Mouse (Mus musculus) heart, adult 2 months (tissue): ENCODE measurements at regions not wholly inside any gene's neighbourhood (a gene's known extent, or its start where the extent isn't known, plus 50 kb on each side); places are given as distances from the start of the nearest gene placed in this dataset.

ENCODE experiments used
- CTCF ChIP-seq: fragments of 200-600 bp; IDR thresholded peaks from 2 replicates; pipeline ENCODE4 v1.8.1; 2022; ENCODE audit warnings: antibody characterized with exemption, mild to moderate bottlenecking, moderate library complexity
- EP300 ChIP-seq: fragments of 200-500 bp; IDR thresholded peaks from 2 replicates; pipeline ENCODE4 v1.6.1; 2011; ENCODE audit warnings: low read depth, low read length, control low read depth; ENCODE audit not compliant: insufficient read depth
- POLR2A ChIP-seq: fragments of 200-500 bp; IDR thresholded peaks from 2 replicates; pipeline ENCODE4 v1.6.1; 2011; ENCODE audit warnings: mild to moderate bottlenecking, low read depth, low read length, control low read depth; ENCODE audit not compliant: insufficient read depth

DNA sequence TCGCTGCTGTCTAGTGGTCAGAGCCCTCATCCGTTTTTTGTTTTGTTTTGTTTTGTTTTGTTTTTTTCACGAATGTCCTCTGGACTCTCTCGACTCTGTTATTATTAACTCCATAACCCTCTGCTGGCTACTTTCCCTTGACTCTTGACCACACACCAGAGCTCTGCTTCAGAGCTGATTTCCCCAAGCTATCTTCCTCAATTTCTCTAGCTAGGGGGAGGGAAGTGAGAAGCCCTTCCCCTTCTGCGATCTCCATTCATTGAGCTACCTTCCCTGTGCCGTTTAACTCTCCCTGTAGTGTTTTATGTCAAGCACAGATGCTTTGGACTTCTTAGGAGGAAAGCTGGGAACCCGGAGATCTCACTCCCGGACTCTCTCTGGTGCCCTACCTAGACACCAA, 247.6 kb downstream of the Hlx start:
- TF ChIP-seq EP300 (no peak), CTCF (no peak), POLR2A (no peak)
